Mouse (Mus musculus) hindbrain, embryonic 14.5 days (tissue): ENCODE results near the gene Prdm1. TPM values are rescaled to one million over a fixed set of nuclear protein-coding genes. Genes with fewer than 3 reads are reported as not detected.

Experiments
- ATAC-seq: fragments of 200-750 bp; cut with Nextera tagmentation; 2 replicates; pipeline ENCODE4 v1.8.0; 2017; ENCODE audit warnings: moderate number of reproducible peaks, mild to moderate bottlenecking, moderate TSS enrichment, moderate library complexity; ENCODE audit not compliant: low FRiP score
- DNase-seq: peaks from one replicate; pipeline ENCODE4 v3.0.0-alpha.2; 2015; ENCODE audit warnings: low spot score
- H3K27ac ChIP-seq: fragments of 300-500 bp; sonication (generic); 2 replicates; pipeline ENCODE4 v1.5.1; 2014; ENCODE audit warnings: mild to moderate bottlenecking, moderate library complexity
- H3K27me3 ChIP-seq: fragments of 300-500 bp; sonication (generic); 2 replicates; pipeline ENCODE4 v1.6.1; 2014; ENCODE audit warnings: mild to moderate bottlenecking, low read length, mixed read lengths; ENCODE audit not compliant: control insufficient read depth, insufficient read depth
- H3K36me3 ChIP-seq: fragments of 300-500 bp; sonication (generic); replicated peaks from 2 replicates; pipeline ENCODE4 v1.6.1; 2014; ENCODE audit not compliant: control insufficient read depth, insufficient read depth
- H3K4me1 ChIP-seq: fragments of 300-500 bp; sonication (generic); replicated peaks from 2 replicates; pipeline ENCODE4 v1.6.1; 2014; ENCODE audit warnings: antibody characterized with exemption, low read length, mixed read lengths; ENCODE audit not compliant: control insufficient read depth, insufficient read depth
- H3K4me2 ChIP-seq: fragments of 300-500 bp; sonication (generic); replicated peaks from 2 replicates; pipeline ENCODE4 v1.6.1; 2014; ENCODE audit warnings: mild to moderate bottlenecking, moderate library complexity
- H3K4me3 ChIP-seq: fragments of 300-500 bp; sonication (generic); replicated peaks from 2 replicates; pipeline ENCODE4 v1.5.1; 2014; ENCODE audit warnings: mild to moderate bottlenecking, low read length
- H3K9ac ChIP-seq: fragments of 300-500 bp; sonication (generic); 2 replicates; pipeline ENCODE4 v1.6.1; 2014
- H3K9me3 ChIP-seq: fragments of 300-500 bp; sonication (generic); 2 replicates; pipeline ENCODE4 v1.6.1; 2016; ENCODE audit warnings: low read length; ENCODE audit not compliant: control insufficient read depth
- WGBS: fragments of 180-500 bp; shearing (Covaris S2); extraction: QIAGEN DNeasy Blood & Tissue Kit; methylation state at CpG from one replicate; pipeline ENCODE4 v1.1.7; 2014; 5-methylcytosine and 5-hydroxymethylcytosine counted together
- polyA plus RNA-seq: library from polyadenylated mRNA; unstranded; fragments of >200 nt; fragmentation: Nextera tagmentation; extraction: Ambion mirVana; gene quantifications from 2 replicates; pipeline ENCODE4 v1.2.1, GENCODE M21; 2014

Gene Prdm1
- polyA plus RNA-seq, 1 experiment from 2014 or later, result 0.86 TPM

- DNase-seq (no peak), ATAC-seq (no peak)
- Histone ChIP-seq H3K27ac (no peak overlapping the region), H3K27me3 (0 out of 2 replicates have a peak, but pooled peaks cover 4% of the 10 kb centered on the region), H3K9me3 (no peaks in the 10 kb centered on the region), H3K4me1 (no peaks in the 10 kb centered on the region), H3K9ac (no peak overlapping the region), H3K4me2 (no peak overlapping the region), H3K4me3 (no peak overlapping the region), H3K36me3 (no peaks in the 10 kb centered on the region)
- 89% methylated on average over 4 of the region's 4 CpGs for WGBS
Observed at GRCm38 (mm10) chr10:44435956-44436355, 92.3 kb downstream of the Prdm1 start.

GRCm38 (mm10) chr10:44434702-44435181, 93.6 kb downstream of the Prdm1 start:
- Histone ChIP-seq H3K36me3 (no peaks in the 10 kb centered on the region), H3K27me3 (0 out of 2 replicates have a peak, but pooled peaks cover 4% of the 10 kb centered on the region), H3K4me1 (no peaks in the 10 kb centered on the region), H3K9ac (no peak overlapping the region), H3K27ac (no peak overlapping the region), H3K9me3 (no peaks in the 10 kb centered on the region), H3K4me2 (no peak overlapping the region), H3K4me3 (no peak overlapping the region)
- ATAC-seq (no peak), DNase-seq (no peak)
- WGBS, result 61% methylated on average over 6 of the region's 6 CpGs

- Histone ChIP-seq H3K27me3 (0 out of 2 replicates have a peak, but pooled peaks cover 4% of the 10 kb centered on the region), H3K9ac (no peak overlapping the region), H3K4me2 (no peak overlapping the region), H3K27ac (no peak overlapping the region), H3K4me3 (no peak overlapping the region), H3K9me3 (no peaks in the 10 kb centered on the region), H3K36me3 (no peaks in the 10 kb centered on the region), H3K4me1 (no peaks in the 10 kb centered on the region)
- DNase-seq (no peak), ATAC-seq (no peak; the same call in 1 of the 2 replicates)
- WGBS, result 74% methylated on average over 11 of the region's 11 CpGs
Observed at GRCm38 (mm10) chr10:44432235-44432634, 96.1 kb downstream of the Prdm1 start.

- DNase-seq (no peak), ATAC-seq (no peak)
- no peaks in the 10 kb centered on the region for H3K36me3 ChIP-seq
- H3K4me3 ChIP-seq, result no peak overlapping the region
- H3K4me2 ChIP-seq, result no peak overlapping the region
- no peak overlapping the region for H3K9ac ChIP-seq
- H3K27ac ChIP-seq, result no peak overlapping the region
- 94% methylated on average over 4 of the region's 4 CpGs for WGBS
- 0 out of 2 replicates have a peak, but pooled peaks cover 4% of the 10 kb centered on the region for H3K27me3 ChIP-seq
- no peaks in the 10 kb centered on the region for H3K4me1 ChIP-seq
- H3K9me3 ChIP-seq, result no peaks in the 10 kb centered on the region
Observed at GRCm38 (mm10) chr10:44431689-44432088, 96.6 kb downstream of the Prdm1 start.

- Histone ChIP-seq H3K4me1 (no peaks in the 10 kb centered on the region), H3K27ac (no peak overlapping the region), H3K9me3 (no peaks in the 10 kb centered on the region), H3K27me3 (0 out of 2 replicates have a peak, but pooled peaks cover 4% of the 10 kb centered on the region), H3K9ac (no peak overlapping the region), H3K36me3 (no peaks in the 10 kb centered on the region), H3K4me2 (no peak overlapping the region), H3K4me3 (no peak overlapping the region)
- DNase-seq (no peak), ATAC-seq (no peak)
- WGBS, result 93% methylated on average over 14 of the region's 14 CpGs
Observed at GRCm38 (mm10) chr10:44429177-44429888, 99.0 kb downstream of the Prdm1 start.

- 0 out of 2 replicates have a peak, but pooled peaks cover 4% of the 10 kb centered on the region for H3K27me3 ChIP-seq
- DNase-seq (peak; percentile 33), ATAC-seq (peak; percentile 43; the same call in 1 of the 2 replicates)
- no peak overlapping the region for H3K4me2 ChIP-seq
- H3K4me3 ChIP-seq, result no peak overlapping the region
- no peaks in the 10 kb centered on the region for H3K4me1 ChIP-seq
- no peak overlapping the region for H3K9ac ChIP-seq
- H3K36me3 ChIP-seq, result no peaks in the 10 kb centered on the region
- no peaks in the 10 kb centered on the region for H3K9me3 ChIP-seq
- WGBS, result 22% methylated on average over 12 of the region's 12 CpGs
- H3K27ac ChIP-seq, result no peak overlapping the region
Observed at GRCm38 (mm10) chr10:44427891-44428361, 100.4 kb downstream of the Prdm1 start.

- ATAC-seq (no peak), DNase-seq (no peak)
- no peaks in the 10 kb centered on the region for H3K36me3 ChIP-seq
- no peak overlapping the region for H3K9ac ChIP-seq
- H3K4me1 ChIP-seq, result no peaks in the 10 kb centered on the region
- H3K9me3 ChIP-seq, result no peaks in the 10 kb centered on the region
- H3K27me3 ChIP-seq, result 0 out of 2 replicates have a peak, but pooled peaks cover 4% of the 10 kb centered on the region
- no peak overlapping the region for H3K27ac ChIP-seq
- H3K4me3 ChIP-seq, result no peak overlapping the region
- no peak overlapping the region for H3K4me2 ChIP-seq
- 80% methylated on average over 11 of the region's 11 CpGs for WGBS
Observed at GRCm38 (mm10) chr10:44427426-44427825, 100.9 kb downstream of the Prdm1 start.

GRCm38 (mm10) chr10:44425013-44425412, 103.3 kb downstream of the Prdm1 start:
- no peaks in the 10 kb centered on the region for H3K9me3 ChIP-seq
- no peak overlapping the region for H3K9ac ChIP-seq
- DNase-seq (no peak), ATAC-seq (no peak)
- H3K4me3 ChIP-seq, result no peak overlapping the region
- H3K27ac ChIP-seq, result no peak overlapping the region
- H3K27me3 ChIP-seq, result no peaks in the 10 kb centered on the region
- 82% methylated on average over 6 of the region's 6 CpGs for WGBS
- H3K4me2 ChIP-seq, result no peak overlapping the region
- H3K4me1 ChIP-seq, result no peaks in the 10 kb centered on the region
- no peaks in the 10 kb centered on the region for H3K36me3 ChIP-seq

GRCm38 (mm10) chr10:44421896-44422295, 106.4 kb downstream of the Prdm1 start:
- Histone ChIP-seq H3K4me1 (no peaks in the 10 kb centered on the region), H3K4me3 (no peak overlapping the region), H3K9me3 (no peaks in the 10 kb centered on the region), H3K36me3 (no peaks in the 10 kb centered on the region), H3K9ac (no peak overlapping the region), H3K4me2 (no peak overlapping the region), H3K27me3 (no peaks in the 10 kb centered on the region), H3K27ac (no peak overlapping the region)
- ATAC-seq (no peak), DNase-seq (no peak)
- WGBS, result 65% methylated on average over 1 of the region's 1 CpGs
